Mouse (Mus musculus): ENCODE results near the gene Rbpms2.
"Not testable (repeated sequence)": the region's sequence is repeated elsewhere in the genome, so short reads cannot be mapped to it uniquely, and the experiment has no call there.

The Rbpms2 gene

GRCm38 (mm10) chr9:65619311-65619710, 10.1 kb upstream of the Rbpms2 start:
- in situ Hi-C loops (cut with MboI), result no loop called here

GRCm38 (mm10) chr9:65621196-65621595, 8.3 kb upstream of the Rbpms2 start:
- in situ Hi-C loops (cut with MboI), result no loop called here

- in situ Hi-C loops (cut with MboI), result no loop called here
These were observed 7.8 kb upstream of the Rbpms2 start for GRCm38 (mm10) chr9:65621666-65622065.

GRCm38 (mm10) chr9:65622826-65623225, 6.6 kb upstream of the Rbpms2 start:
- in situ Hi-C loops (cut with MboI), result no loop called here

- in situ Hi-C loops (cut with MboI), result no loop called here
These were observed 5.2 kb upstream of the Rbpms2 start for GRCm38 (mm10) chr9:65624266-65624665.

- in situ Hi-C loops (cut with MboI), result no loop called here
These were observed 551 bp downstream of the Rbpms2 start for GRCm38 (mm10) chr9:65629767-65630630.

- in situ Hi-C loops (cut with MboI), result no loop called here
These were observed 1.3 kb downstream of the Rbpms2 start for GRCm38 (mm10) chr9:65630631-65631353.

GRCm38 (mm10) chr9:65631354-65632021, 2.0 kb downstream of the Rbpms2 start:
- in situ Hi-C loops (cut with MboI), result no loop called here

- in situ Hi-C loops (cut with MboI), result no loop called here
These were observed 6.3 kb downstream of the Rbpms2 start for GRCm38 (mm10) chr9:65635766-65636165.

GRCm38 (mm10) chr9:65636926-65637325, 7.5 kb downstream of the Rbpms2 start:
- in situ Hi-C loops (cut with MboI), result no loop called here

GRCm38 (mm10) chr9:65639065-65639464, 9.6 kb downstream of the Rbpms2 start:
- in situ Hi-C loops (cut with MboI), result no loop called here

GRCm38 (mm10) chr9:65640838-65641410, 11.5 kb downstream of the Rbpms2 start:
- in situ Hi-C loops (cut with MboI), result no loop called here

- in situ Hi-C loops (cut with MboI), result no loop called here
These were observed 12.1 kb downstream of the Rbpms2 start for GRCm38 (mm10) chr9:65641446-65642052.

GRCm38 (mm10) chr9:65642546-65642945, 13.1 kb downstream of the Rbpms2 start:
- in situ Hi-C loops (cut with MboI), result no loop called here

GRCm38 (mm10) chr9:65644960-65645359, 15.5 kb downstream of the Rbpms2 start:
- in situ Hi-C loops (cut with MboI), result no loop called here

- in situ Hi-C loops (cut with MboI), result no loop called here
These were observed 16.5 kb downstream of the Rbpms2 start for GRCm38 (mm10) chr9:65645984-65646383.

GRCm38 (mm10) chr9:65646782-65647181, 17.3 kb downstream of the Rbpms2 start:
- in situ Hi-C loops (cut with MboI), result no loop called here

GRCm38 (mm10) chr9:65648730-65649129, 19.3 kb downstream of the Rbpms2 start:
- in situ Hi-C loops (cut with MboI), result no loop called here

- in situ Hi-C loops (cut with MboI), result no loop called here
These were observed 20.5 kb downstream of the Rbpms2 start for GRCm38 (mm10) chr9:65649997-65650396.

GRCm38 (mm10) chr9:65651957-65652356, 22.5 kb downstream of the Rbpms2 start:
- in situ Hi-C loops (cut with MboI), result not testable (repeated sequence)

GRCm38 (mm10) chr9:65653741-65654140, 24.3 kb downstream of the Rbpms2 start:
- in situ Hi-C loops (cut with MboI), result no loop called here

Measured in mature B cell (primary cell).